Mouse (Mus musculus) c-Kit-positive CD71-positive TER-119-positive erythroid progenitor cells, embryonic 14.5 days (primary cell): ENCODE data around the gene Tapt1.
A peak's percentile ranks its signal among the peaks of the same experiment; 100 is the strongest.

Source experiments
- DNase-seq: peaks from one replicate; pipeline ENCODE4 v3.0.0-alpha.2; 2013; ENCODE audit warnings: low spot score

Gene Tapt1

DNA sequence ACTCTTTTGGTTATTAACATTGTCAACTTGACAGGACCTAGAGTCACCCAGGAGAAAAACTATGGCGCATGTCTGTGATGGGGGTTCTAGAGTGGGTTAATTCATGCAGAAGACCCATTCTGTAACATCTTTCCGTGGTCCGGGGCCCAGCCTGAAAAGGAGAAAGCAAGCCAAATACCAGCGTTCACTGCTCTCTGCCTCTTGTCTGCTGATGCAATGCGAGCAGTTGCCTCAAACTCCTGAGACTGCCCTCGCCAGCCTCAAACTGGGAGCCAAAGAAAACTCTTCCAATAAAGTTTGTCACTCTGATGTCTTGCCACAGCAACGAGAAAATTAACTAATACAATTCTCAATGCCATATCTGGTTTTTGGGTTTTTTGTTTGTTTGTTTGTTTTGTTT, 8.2 kb upstream of the Tapt1 start:
- no peak for DNase-seq

DNA sequence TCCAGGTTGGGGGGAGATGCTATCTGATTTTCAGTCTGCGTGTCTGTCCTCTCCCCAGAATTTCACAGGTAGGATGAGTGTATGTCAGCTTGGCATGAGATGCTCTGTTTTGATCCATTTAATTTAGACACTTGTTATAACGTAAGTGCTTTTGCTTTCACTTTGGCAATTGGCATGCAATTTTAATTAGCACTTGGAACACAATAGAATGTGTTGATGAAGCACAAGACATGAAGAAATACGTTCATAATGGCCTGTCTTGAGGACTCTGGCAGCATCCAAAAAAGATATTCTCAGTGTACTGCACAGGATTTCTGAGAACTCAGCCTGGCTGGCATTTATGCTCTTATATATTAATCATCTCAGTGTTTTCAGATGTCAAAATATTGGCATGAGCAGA, 7.5 kb upstream of the Tapt1 start:
- no peak for DNase-seq

DNA sequence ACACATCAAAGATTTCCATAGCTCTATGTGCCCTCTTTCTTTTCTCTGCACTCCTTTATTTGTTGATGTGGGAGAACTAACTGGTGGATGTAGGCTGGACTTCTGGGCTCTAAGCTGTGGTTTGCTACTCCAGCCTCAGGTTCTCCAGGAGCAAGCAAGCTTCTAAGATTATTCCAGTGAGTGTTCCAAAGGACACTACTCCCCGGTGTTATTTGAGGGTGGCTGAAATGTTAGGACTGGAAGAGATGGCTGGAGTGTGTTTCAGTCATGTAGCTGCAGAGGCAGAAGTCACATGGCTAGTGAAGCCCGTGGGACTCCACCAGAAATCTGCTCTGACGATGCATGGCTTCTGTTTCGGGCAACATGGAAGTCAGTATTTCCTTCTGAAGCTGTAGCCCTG, 2.3 kb upstream of the Tapt1 start:
- DNase-seq: no peak

DNA sequence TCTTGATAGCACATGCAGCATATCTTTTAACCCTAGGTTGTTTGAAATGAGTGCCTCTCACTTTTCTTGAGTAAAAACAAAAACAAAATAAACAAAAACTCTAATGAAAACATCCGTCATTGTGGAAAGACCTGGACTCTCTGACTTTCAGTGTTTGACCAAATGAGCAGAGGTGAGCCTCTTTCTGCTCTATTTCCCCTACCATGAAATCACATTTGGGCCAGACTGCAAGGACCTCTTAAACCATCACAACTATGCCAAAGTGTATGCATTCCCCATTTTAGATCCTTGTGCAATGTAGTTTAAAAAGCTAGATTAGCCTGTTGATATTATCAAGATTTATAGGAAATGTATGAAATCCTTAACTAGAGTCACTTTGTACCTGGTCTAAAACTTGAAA, 1.9 kb upstream of the Tapt1 start:
- no peak for DNase-seq

DNA sequence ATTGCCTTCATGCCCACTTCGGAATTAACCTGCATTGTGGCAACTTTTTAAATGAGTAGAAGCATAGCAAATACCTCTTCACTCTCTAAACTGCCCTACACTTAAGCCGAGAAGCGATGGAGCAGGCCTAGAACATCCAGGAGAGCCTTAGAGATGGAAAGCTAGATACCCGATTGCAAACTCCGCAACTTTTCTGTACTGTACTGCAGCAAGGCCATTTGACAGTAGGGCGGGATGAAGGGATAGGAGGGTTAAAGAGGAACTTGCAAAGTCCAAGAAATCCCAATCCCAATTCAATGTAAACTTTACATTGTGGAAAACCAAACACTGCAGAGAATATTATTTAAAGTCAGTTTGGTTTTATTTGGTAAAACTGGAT, 1.0 kb upstream of the Tapt1 start:
- DNase-seq: no peak

DNA sequence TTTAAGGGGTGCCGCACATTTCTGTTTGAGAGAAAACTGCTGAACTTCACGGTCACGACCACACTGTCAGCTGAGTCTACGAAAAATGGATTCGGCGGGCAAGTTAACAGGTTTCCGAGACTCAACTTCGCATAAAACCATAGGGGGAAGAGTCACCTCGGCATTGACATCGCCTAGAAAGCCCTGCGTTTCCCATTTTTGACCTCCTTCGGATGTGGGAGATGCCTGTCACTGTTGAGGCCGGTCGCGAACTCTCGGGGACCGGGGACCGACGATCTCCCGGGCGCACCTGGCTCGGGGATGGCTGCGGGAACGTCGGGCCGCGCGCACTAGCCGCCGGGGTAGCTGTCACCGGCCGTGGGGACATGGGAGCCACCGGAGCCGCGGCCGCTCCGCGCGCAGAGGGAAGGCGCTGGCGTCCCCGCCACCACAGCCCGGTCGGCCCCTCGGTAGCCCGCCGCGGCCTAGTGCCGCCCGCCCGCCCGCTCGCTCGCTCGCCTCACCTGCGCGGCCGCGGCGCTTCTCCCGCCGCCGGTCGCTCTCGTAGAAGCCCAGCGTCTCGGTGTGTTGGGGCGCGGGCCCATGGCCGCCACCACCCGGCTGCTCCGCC, 410 bp downstream of the Tapt1 start:
- no peak for DNase-seq

DNA sequence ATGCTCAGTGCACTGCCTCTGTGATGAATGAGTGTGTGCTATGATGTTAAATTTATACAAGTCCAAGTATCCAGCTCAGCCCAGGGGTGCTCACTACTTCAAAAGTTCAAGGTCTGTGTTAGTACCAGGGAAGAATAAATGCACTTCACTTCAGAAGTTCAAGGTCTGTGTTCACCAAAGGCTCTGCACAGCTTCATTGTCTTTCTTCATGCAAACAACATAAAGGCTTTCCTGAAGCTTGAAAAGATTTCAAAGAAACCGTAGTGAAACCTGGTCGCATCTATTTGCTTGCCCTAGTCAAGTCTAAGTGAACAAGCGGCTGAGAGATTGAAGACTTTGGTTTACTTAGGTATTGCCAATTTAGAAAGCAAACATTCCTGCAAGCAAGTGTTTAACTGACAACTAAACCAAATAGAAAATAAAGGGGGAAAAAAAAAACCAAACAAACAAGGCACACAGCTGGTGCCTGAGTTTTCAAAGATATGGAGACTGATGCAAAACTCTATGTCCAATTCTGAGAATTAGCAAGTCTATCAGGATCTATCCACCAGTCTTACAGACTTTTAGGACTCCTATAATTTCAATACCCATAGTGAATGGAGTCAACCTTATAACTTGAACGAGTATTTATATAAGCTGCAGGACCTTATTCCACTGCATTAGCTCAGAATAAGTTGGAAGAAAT, 1.4 kb downstream of the Tapt1 start:
- DNase-seq: peak; percentile 50

DNA sequence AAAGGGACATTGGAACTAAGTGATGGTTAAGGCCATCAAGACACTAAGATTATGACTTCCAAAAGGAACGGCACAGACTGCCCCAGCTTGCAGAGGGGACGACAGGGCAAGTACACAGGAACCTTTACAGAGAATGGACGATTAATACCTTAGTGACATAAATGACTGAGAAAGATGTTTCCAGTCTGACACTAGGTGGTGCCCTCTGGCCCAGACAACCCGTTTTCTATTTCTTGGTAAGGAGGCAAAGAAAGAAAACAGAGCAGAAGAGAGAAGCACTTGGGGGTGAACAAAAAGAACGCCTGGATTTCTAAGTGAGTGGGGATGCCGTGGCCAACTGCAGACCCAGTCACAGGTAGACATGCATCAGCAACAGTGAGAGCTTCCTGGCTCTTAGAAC, 2.2 kb downstream of the Tapt1 start:
- DNase-seq: peak; percentile 67

DNA sequence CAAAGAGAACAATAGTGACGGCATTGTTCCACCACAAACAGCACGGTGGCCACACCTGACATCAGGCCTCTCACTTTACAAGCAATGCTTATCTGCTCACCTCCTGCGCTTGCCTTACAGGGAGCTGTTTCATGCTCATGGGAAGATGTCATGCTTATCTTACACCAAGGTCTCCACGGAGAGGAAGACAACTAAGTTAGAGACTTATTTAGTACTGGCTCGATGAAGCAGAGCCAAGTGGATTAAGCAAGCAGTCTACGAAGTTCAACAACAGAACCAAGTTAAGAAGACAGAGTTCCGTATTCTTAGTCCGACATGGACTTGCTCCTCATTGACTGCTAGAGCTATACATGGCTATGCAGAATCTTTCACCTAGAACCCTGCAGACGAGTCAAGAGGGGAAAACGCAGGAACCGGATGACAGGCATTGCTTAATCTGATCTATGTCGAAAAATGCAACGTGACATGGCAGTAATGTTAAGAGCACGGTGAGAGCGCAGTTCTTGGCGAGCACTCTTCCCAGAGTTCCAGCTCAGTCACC, 3.0 kb downstream of the Tapt1 start:
- peak; percentile 63 for DNase-seq

DNA sequence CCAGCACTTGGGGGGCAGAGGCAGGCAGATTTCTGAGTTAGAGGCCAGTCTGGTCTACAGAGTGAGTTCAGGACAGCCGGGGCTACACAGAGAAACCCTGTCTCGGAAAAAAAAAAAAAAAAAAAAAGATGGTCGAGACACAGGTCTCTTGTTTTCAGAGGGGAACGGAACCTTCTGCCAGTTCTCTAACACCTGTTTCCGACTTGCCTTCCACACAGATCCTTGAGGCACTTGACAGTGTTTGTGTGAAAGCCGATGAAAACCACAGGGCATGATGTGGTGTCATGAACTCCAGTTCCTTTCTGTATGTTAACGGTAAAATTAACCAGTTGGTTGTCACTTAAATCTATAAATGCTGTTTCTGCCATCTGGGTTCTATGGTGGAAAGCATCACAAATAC, 6.0 kb downstream of the Tapt1 start:
- no peak for DNase-seq

DNA sequence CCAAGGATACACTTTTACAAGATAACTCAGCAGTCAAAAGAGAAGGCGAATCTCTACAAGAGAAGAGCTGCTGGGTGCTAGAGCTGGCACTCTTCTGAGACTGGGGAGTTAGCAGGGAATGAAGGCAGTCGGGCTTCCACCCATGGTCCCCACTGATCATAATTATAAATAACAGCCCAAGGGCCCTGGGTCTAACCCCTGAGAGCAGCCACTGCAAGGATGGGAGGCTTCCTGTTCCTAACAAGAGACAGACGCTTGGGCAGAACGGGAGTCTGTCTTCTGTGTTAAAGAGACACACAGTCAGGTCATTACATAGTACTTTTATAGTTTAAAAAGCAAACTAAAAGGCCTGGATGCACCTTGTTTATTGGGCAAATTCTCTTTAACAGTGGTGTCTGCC, 6.6 kb downstream of the Tapt1 start:
- DNase-seq: no peak

DNA sequence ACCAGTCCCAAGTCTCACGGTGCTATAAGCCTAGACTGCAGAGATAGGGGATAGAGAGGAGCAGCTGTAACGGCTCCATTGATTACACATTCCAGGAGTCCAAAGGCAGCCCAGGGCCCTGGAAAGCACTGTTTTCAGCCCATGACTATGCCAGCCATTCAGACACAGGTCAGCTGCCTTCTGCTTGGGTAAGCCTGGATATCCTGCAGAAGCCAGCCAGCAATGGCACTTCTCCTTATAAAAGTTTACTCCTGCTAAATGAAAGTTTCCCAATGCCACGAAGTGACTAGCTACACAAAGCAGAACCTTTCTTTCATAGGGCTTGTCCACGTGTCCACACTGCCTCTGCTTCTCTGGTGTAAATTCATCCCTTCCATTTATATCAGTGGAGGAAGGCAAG, 7.9 kb downstream of the Tapt1 start:
- no peak for DNase-seq

DNA sequence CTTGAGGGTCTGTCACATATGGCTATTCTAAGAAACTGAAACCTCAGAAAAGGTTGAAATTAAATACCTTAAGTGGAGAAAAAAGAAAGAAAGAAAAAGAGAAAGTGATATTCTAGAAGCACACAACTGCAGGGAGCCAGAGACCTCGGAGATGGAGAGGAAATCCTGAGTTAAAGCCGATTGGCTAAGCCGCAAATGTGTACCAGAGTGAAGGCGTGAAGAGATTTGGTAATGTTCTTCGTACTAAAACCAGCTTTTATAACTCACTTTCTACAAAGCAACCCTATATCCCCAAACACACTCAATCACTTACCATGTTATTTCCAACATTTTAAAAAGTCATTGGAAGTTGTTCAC, 8.8 kb downstream of the Tapt1 start:
- DNase-seq: no peak

DNA sequence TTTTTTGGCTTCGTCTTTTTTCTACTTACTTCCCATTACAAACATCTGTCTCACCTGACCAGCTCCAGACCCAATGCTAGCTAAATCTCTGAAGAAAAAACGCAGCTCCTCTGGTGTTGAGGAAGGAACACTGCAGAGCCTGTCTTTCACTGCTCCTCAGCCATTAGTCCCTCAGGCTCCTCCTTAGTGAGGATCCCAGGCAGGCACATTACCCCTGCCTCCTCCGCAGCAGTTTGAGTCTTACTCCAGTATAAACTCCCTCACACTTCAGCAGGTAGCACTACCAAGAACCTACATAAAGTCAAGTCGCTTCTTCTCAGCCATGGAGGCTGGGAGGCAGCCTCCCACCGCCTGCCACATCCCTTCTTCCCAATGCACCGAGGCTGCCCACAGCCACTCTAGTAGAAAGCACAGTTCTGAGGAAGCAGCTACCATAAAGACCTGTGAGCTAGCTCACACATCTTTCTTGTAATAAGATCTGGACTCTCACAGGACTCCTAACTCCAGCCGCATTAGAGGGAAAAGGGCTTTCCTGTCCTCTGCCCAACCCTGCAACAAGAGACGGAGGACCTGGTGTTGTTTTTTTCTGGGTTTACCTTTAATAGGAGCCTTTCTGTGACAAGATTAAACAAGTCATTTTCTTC, 9.3 kb downstream of the Tapt1 start:
- DNase-seq: no peak

DNA sequence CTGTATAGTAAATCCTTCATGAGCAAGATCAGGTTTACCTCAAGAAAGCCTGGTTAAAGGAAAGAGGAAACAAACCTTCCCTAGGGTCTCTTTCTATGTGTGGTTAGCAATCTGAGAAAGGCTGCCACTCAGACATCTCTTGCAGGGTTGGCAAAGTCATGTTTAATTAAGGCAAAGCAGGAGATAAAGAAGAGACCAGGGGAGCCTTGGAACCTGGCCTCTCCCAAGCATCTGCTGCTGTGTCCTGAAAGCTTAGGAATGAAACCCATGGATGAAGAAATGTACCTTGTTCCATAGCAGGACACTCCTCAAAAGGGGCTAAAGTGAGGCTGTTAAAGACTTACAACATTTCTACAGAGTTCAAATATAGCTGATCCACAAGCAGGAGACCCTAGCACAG, 11.3 kb downstream of the Tapt1 start:
- no peak for DNase-seq

DNA sequence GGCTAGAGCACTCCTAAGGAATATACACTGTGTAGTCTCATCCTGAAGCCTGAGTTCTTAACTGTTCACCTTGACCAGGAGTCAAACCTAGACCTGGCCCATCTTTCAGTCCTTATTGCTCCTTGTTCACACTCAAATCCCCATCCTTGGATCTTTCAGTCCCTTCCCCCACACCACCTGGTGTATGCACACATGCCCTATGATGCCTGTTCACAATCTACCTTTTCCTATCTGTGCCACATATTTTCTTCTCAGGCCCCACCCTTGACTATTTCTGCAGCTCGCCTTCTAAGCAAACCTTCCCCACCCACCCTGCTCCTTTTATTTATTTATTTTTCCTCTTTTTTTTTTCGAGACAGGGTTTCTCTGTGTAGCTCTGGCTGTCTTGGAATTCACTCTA, 12.4 kb downstream of the Tapt1 start:
- no peak for DNase-seq

DNA sequence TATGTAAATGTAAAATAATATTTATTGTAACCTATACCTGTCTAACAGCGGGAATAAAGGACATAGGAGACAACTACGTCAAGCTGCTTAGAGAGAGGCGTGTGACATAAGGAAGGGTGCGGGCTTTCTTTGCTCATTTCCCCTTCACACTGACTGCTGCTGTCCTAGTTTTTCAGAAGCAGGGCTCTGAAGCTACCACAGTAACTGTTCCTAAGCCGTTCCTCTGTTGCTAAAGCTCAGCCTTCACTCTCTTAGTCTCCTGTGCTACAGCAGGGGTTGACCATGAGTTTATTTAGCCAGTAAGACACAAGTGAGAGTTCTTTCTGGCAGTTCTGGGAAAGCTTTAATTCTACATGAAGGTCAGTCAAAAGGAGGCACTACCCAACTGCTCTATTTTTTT, 13.0 kb downstream of the Tapt1 start:
- DNase-seq: no peak

DNA sequence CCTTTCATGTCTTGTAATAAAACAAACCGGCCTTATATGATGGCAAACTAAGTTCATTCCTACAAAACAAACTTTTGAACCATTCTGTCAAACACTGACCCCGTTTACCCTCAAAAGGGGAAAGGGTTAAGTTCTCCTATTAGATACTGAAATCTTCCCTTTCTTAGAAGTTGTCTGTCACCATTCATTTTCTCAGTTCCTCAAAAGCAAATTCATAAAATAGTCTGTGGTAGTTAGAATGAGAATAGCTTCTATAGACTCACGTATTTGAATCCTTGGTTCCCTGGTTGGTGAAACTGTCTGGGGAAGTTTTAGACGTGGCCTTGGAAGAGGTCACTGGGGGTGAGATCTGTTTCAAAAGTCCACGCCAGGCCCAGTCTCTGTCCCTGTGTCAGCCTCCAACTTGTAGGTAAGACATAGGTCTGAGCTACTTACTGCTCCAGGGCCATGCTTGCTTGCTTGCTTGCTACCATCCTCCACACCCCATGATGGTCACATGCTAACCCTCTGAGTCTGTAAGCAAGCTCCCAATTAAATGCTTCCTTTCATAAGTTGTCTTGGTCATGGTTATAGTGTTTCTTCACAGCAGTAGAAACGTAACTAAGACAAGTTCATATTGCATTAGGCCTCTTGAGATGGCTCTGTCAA, 14.5 kb downstream of the Tapt1 start:
- no peak for DNase-seq

DNA sequence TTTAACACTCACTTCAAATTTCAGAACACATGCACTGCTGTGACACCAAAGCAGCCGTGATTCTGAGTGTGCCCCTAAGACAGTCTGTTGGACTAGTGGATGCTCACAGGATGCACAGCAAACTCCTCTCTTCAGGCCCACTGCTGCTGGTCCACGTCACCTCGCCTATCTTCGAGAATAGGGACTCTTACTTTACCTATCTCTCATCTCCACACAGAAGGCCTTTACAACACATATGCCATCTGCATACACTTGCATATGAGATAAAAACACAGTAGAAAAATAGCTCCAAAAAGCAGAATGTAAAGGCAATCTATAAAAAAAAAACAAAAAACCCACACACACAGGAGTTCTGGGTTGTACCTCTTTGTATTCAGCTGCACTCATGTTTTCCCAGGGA, 19.1 kb downstream of the Tapt1 start:
- DNase-seq: no peak

DNA sequence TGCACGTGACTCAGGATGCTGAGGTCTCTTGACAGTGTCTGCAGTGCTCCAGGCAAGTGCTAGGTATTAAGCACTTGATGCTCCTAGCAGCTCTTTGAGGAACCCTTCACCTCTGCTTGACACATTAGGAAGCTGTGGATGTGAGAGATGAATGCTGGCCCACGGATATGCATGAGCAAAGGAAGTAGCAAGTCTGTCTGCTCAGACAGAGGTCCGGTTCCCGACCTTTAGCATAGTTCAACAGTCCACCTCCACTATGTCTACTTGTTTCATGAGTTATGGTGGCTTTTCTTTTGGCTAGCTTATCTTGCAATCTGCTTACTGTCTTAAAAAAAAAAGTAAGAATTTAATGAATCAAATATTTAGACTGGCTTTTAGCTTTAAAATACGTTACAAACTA, 19.8 kb downstream of the Tapt1 start:
- no peak for DNase-seq

DNA sequence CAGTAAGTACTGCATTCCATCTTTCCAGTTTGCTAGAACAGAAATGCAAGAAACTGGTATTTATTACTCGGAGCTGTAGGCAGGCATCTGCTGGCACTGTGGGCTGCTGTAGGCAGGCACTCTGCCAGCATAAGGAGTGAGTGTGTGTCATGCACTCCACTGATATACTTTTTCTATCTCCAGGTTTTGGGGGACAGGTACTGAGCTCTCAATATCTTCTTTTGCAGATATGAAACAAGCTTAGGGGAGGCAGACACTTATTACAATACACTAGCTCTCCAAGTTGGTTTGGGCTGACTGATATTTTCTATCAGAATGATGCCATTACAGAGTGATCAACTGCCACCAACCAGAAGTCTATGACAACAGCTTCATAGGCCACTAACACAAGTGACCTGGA, 23.0 kb downstream of the Tapt1 start:
- peak; percentile 65 for DNase-seq

DNA sequence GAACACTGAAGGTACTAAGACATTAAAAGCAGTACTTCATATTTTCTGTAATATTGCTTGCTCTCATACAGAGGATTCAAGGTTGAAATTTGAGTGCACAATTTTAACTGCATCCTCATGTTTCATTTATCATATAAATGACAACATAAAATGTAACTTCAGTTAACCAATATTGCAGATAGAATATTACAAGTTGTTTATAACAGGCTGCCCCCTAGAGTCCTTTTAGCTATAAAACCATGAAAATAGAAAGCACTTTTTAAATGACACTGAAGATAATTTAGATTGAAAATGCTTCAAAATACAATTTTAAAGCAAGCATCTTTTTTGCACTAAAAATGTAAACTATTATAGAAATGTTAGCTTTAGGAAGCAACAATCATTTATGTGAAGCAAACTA, 24.8 kb downstream of the Tapt1 start:
- DNase-seq: no peak

DNA sequence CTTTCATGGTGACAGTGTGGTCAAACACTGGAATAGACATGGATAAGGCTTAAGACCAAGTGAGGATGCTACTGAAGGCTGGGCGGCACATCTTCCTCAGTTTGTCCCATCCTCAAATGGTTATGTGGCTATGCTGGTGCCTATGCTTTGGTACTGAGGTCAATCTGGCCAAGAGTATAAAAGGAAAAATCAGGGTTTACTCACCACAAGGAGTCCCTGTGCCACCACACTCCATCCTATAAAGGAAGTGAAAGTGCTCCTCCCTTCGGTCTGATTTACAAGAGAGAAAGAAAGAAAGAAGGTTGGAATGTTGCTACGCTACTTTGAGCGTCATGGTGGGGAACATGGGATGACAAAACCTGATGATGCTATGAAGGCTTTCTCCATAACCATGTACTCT, 27.3 kb downstream of the Tapt1 start:
- DNase-seq: no peak
